Mouse (Mus musculus) megakaryocyte, embryonic 14.5 days (primary cell): ENCODE measurements around the gene Poc1a.

Experiments used
- FLI1 ChIP-seq: IDR thresholded peaks from 2 replicates; pipeline ENCODE4 v1.6.1; 2012; ENCODE audit warnings: low read length, inconsistent platforms, mixed read lengths
- GATA1 ChIP-seq: IDR thresholded peaks from 3 replicates; pipeline ENCODE4 v1.6.1; 2012; ENCODE audit warnings: mixed read lengths, low read length, inconsistent platforms, borderline replicate concordance

- TF ChIP-seq GATA1 (no peak), FLI1 (no peak)
Measured at GRCm38 (mm10) chr9:106251066-106251465, 29.8 kb upstream of the Poc1a start.
